Mouse (Mus musculus) ES-E14 (cell line): ENCODE data around the gene Actbl2. TPM values are rescaled to one million over a fixed set of nuclear protein-coding genes. Genes with fewer than 3 reads are reported as not detected.

Experiments
- DNase-seq: peaks from one replicate; pipeline ENCODE4 v3.0.0-alpha.2; 2013; ENCODE audit warnings: low read depth, low spot score
- H3K27ac ChIP-seq: 2 replicates; pipeline ENCODE4 v1.5.1; 2012; ENCODE audit warnings: low read depth, mild to moderate bottlenecking, low read length, moderate library complexity, mixed read lengths; ENCODE audit not compliant: poor library complexity, insufficient read depth, severe bottlenecking
- H3K36me3 ChIP-seq: 2 replicates; pipeline ENCODE4 v1.6.1; 2012; ENCODE audit warnings: mild to moderate bottlenecking, low read length, moderate library complexity, mixed read lengths; ENCODE audit not compliant: control insufficient read depth, poor library complexity, insufficient read depth, severe bottlenecking
- H3K4me1 ChIP-seq, 2 experiments: fragments of 150-350 bp in 1 of 2; sonication (generic) in 1 of 2; 2 replicates each; pipeline ENCODE4 v1.6.1; 2012; ENCODE audit warnings: low read length in 2 of 2, mild to moderate bottlenecking in 1 of 2, mixed read lengths in 1 of 2; ENCODE audit not compliant: control insufficient read depth in 2 of 2, insufficient read depth in 2 of 2, poor library complexity in 1 of 2
- H3K4me3 ChIP-seq, 2 experiments: fragments of 150-350 bp in 1 of 2; sonication (generic) in 1 of 2; 2 replicates each; pipeline ENCODE4 v1.5.1; 2012; ENCODE audit warnings: low read length in 2 of 2, low read depth in 1 of 2, mild to moderate bottlenecking in 1 of 2, mixed read lengths in 1 of 2; ENCODE audit not compliant: insufficient read depth in 1 of 2, poor library complexity in 1 of 2, severe bottlenecking in 1 of 2
- H3K9ac ChIP-seq: 2 replicates; pipeline ENCODE4 v1.6.1; 2012; ENCODE audit warnings: low read depth, mild to moderate bottlenecking, low read length, mixed read lengths; ENCODE audit not compliant: poor library complexity, insufficient read depth, severe bottlenecking
- H3K9me3 ChIP-seq: fragments of 150-350 bp; sonication (generic); 2 replicates; pipeline ENCODE4 v1.6.1; 2012; ENCODE audit warnings: low read depth, mild to moderate bottlenecking, low read length; ENCODE audit not compliant: control insufficient read depth, insufficient read depth
- CHD2 ChIP-seq: IDR thresholded peaks from 2 replicates; pipeline ENCODE4 v1.6.1; 2014; ENCODE audit warnings: mild to moderate bottlenecking, low read depth, low read length, inconsistent platforms
- HCFC1 ChIP-seq: IDR thresholded peaks from 2 replicates; pipeline ENCODE4 v1.6.1; 2012; ENCODE audit warnings: low read length, inconsistent platforms, borderline replicate concordance; ENCODE audit not compliant: insufficient read depth
- MAFK ChIP-seq: IDR thresholded peaks from 2 replicates; pipeline ENCODE4 v1.6.1; 2014; ENCODE audit warnings: mild to moderate bottlenecking, low read depth, low read length, inconsistent platforms; ENCODE audit not compliant: insufficient read depth
- ZC3H11A ChIP-seq: IDR thresholded peaks from 2 replicates; pipeline ENCODE4 v1.6.1; 2012; ENCODE audit warnings: low read depth, mild to moderate bottlenecking, inconsistent platforms, low read length, borderline replicate concordance
- ZNF384 ChIP-seq: IDR thresholded peaks from 2 replicates; pipeline ENCODE4 v1.6.1; 2012; ENCODE audit warnings: low read depth, low read length, inconsistent platforms
- in situ Hi-C, 2 experiments: fragments of 600-800 bp; cut with MboI; formaldehyde crosslinking; loops; one replicate each; pipeline ENCODE4 v1.15.1; 2025; ENCODE audit warnings: low sequenced_read_pairs in 2 of 2, inconsistent platforms in 1 of 2; ENCODE audit not compliant: unreplicated experiment in 2 of 2
- total RNA-seq: library from RNA; depleted of rRNA; stranded (reverse); fragments of 300-350 nt; gene quantifications from 2 replicates; pipeline ENCODE4 v1.2.3, GENCODE M21; 2012

Gene Actbl2
- total RNA-seq, 1 experiment: not detected

DNA sequence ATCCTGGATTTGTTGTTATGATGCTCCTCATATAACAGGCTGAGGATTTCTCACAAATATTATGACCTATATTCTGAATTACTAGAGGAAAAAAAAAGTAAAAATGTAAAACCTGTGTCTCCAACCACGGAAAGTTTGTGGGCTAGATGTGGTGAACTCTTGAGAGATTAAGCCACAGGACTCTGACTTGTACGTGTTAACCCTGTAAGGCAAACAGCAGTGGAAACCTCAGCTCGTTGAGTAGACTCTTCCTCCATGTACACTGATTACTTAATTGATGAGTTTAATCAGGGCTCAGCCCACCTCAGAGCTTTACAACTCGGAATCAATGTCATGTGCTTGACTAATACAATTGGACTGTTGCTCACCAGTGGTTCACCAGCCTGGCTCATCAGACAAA is 3.2 kb downstream of the Actbl2 start:
- H3K4me1 ChIP-seq: no peaks in the 10 kb centered on the region
- TF ChIP-seq CHD2 (no peak), ZNF384 (no peak), MAFK (no peak), HCFC1 (no peak), ZC3H11A (no peak)
- no peaks in the 10 kb centered on the region for H3K9me3 ChIP-seq
- H3K36me3 ChIP-seq: no peaks in the 10 kb centered on the region
- no peak overlapping the region for H3K4me3 ChIP-seq
- in situ Hi-C loops: no loop called here
- H3K27ac ChIP-seq: no peak overlapping the region
- H3K9ac ChIP-seq: no peak overlapping the region
- DNase-seq: no peak

DNA sequence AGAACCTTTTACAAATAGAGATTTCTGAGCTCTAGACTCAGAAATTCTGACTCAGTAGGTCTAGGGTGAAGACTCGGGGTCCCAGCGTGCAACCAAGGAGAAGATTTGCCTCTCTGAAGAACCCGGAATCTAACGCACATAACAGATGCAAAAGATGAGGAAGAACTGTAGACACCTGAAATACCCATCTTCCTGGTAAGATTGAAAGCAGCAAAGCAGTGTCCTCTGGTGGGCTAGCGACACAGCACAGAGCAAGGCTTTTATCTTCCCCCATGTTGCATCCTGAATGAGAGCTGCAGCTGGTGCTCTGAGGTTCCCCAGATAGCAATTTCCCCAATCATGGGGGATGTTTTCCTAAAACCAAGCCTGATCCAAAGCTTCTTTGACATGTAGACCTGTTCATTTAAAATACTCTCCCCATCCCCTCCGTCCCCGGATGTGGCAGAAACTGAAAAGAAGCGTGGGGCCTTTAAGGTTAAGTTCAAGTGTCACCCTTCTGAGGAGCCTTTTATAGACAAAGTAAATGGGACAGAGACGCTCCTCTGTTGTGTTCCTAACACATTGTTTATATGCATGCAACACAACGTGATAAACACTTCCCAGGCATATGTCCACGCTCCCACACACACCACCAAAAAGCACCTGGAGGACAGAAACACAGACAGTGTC is 3.7 kb downstream of the Actbl2 start:
- no peak for DNase-seq
- no peak overlapping the region for H3K9ac ChIP-seq
- H3K27ac ChIP-seq: no peak overlapping the region
- no peaks in the 10 kb centered on the region for H3K36me3 ChIP-seq
- no peaks in the 10 kb centered on the region for H3K4me1 ChIP-seq
- no peaks in the 10 kb centered on the region for H3K9me3 ChIP-seq
- TF ChIP-seq ZNF384: no peak
- no peak for TF ChIP-seq MAFK
- in situ Hi-C loops: no loop called here
- no peak overlapping the region for H3K4me3 ChIP-seq

DNA sequence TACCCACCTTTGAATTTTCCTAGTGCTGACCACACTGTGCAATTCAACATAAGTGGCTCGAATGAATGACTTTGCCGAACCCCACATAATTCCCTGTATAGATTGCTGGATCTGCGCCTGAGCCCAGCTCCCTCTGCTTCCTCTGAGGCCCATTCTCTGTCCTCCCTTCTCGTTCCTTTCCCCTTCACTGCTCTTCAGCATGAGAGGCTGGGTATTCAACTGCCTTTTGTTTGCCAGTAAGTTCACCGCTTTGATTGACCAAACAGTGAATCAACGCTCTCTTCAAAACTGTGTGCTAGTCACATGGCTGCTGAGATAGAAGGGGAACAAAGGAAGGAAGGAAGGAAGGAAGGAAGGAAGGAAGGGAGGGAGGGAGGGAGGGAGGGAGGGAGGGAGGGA is 4.3 kb downstream of the Actbl2 start:
- in situ Hi-C loops: no loop called here
- H3K9ac ChIP-seq: no peak overlapping the region
- no peak overlapping the region for H3K4me3 ChIP-seq
- no peak for TF ChIP-seq ZC3H11A
- no peak for TF ChIP-seq MAFK
- no peak for TF ChIP-seq HCFC1
- TF ChIP-seq CHD2: no peak
- no peak for TF ChIP-seq ZNF384
- H3K27ac ChIP-seq: no peak overlapping the region
- no peak for DNase-seq
- H3K9me3 ChIP-seq: no peaks in the 10 kb centered on the region
- H3K4me1 ChIP-seq: no peaks in the 10 kb centered on the region
- H3K36me3 ChIP-seq: no peaks in the 10 kb centered on the region

DNA sequence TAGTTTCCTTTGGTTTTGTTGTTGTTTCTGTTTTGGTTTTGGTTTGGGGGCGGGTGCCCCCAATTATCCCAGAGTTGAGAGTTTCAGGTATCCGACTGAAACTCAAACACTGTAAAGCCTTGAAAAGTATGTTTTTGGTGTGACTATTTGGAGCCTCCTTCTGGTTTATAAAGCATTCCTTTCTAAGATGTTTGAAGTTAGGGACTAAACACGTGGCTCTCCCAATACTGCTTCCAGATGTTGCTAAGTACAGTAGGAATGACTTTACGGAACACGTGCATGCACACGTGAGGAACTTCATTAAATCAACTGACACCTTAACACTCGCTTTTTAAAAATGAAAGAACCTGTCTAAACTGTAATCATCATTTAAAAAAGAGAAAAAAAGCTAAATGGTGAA is 4.9 kb downstream of the Actbl2 start:
- Histone ChIP-seq H3K36me3 (no peaks in the 10 kb centered on the region), H3K9ac (no peak overlapping the region), H3K9me3 (no peaks in the 10 kb centered on the region), H3K4me1 (no peaks in the 10 kb centered on the region), H3K4me3 (no peak overlapping the region), H3K27ac (no peak overlapping the region)
- in situ Hi-C loops: no loop called here
- TF ChIP-seq HCFC1: no peak
- TF ChIP-seq ZC3H11A: no peak
- no peak for TF ChIP-seq ZNF384
- TF ChIP-seq CHD2: no peak
- no peak for TF ChIP-seq MAFK
- DNase-seq: no peak

DNA sequence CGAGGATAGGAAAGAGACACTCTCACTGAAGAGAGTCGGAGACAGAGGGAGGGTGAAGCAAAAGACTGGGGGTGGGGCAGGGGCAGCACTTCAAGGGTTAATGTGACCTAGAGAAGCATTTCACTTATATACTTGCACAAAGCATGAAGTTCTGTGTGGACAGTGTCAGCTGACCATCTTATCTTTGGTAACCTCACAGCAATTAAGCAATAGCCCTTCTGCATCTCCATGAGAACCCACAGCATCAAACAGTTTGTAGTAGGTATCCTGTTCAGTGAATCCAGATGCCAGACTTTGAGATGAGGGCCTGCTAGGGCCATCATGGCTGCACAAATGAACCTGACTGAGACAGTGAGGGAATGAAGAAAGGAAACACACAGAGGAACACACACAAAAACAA is 8.4 kb downstream of the Actbl2 start:
- Histone ChIP-seq H3K4me1 (no peaks in the 10 kb centered on the region), H3K9ac (no peak overlapping the region), H3K36me3 (no peaks in the 10 kb centered on the region), H3K27ac (no peak overlapping the region), H3K4me3 (no peak overlapping the region), H3K9me3 (no peaks in the 10 kb centered on the region)
- no peak for DNase-seq
- in situ Hi-C loops: no loop called here
- no peak for TF ChIP-seq MAFK
- TF ChIP-seq HCFC1: no peak
- TF ChIP-seq CHD2: no peak
- TF ChIP-seq ZNF384: no peak
- no peak for TF ChIP-seq ZC3H11A
